Comparison of ENCODE assay signal across 11 mouse cellular contexts in the genomic region with DNA sequence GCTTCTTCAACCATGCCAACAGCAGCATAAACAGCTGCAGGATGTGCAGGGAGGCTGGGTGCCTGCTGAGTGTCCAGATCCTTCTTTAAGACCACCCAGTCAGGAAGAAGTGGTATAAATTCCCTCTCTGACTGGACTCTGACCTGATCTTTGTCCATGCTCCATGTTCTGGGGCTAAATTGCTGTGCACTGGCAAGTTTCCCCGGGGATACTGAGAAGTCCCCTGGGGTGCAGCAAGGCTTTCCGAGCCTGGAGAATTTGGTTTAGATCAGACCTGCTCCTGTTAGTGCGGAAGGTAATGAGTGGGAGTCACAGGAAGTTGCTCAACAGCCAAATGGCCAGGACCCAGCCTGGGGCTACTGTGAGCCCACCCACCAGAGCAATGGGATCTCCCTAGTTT. TPM values are rescaled to one million over a fixed set of nuclear protein-coding genes. Genes with fewer than 3 reads are reported as not detected.
"Had no signal": no experiment of that assay in that cellular context is flagged by ENCODE, and none has a peak within 500 bp of the region (broad histone marks: within the 10 kb centered on the region; RNA-seq: fewer than 3 reads in every experiment).

No protein-coding gene starts in this region.

- H3K4me2 ChIP-seq: midbrain, embryonic 13.5 days had no signal

- ATAC-seq: liver, postnatal 0 days; midbrain, embryonic 13.5 days had no signal

- H3K36me3 ChIP-seq: liver, embryonic 13.5 days; midbrain, embryonic 13.5 days; stomach, embryonic 15.5 days had no signal

- H3K9me3 ChIP-seq: liver, embryonic 13.5 days; midbrain, embryonic 13.5 days; stomach, embryonic 15.5 days had no signal

- H3K27ac ChIP-seq: left cerebral cortex, adult 2 months; liver, embryonic 13.5 days; midbrain, embryonic 13.5 days; stomach, embryonic 15.5 days had no signal

- H3K4me1 ChIP-seq: liver, embryonic 13.5 days had no signal

- H3K9ac ChIP-seq: liver, embryonic 13.5 days; liver, postnatal 0 days; midbrain, embryonic 13.5 days; stomach, embryonic 15.5 days had no signal

- DNase-seq: liver; liver, embryonic 13.5 days; liver, postnatal 0 days; lung, postnatal 36 days; right cerebral cortex, postnatal 14 days; thymus, adult 2 months; thymus, postnatal 25 days had no signal

- H3K4me3 ChIP-seq: left cerebral cortex, adult 2 months; liver, embryonic 13.5 days; midbrain, embryonic 13.5 days; stomach, embryonic 15.5 days had no signal

RNA-seq across cellular contexts. Expression of a gene that starts 2.3 kb away (rescaled TPM):
- total RNA-seq: megakaryocyte progenitor cell, adult 5-6 weeks had no signal
